Mouse (Mus musculus): ENCODE results near the gene Jade3. TPM values are rescaled to one million over a fixed set of nuclear protein-coding genes. Genes with fewer than 3 reads are reported as not detected.
A peak's percentile ranks its signal among the peaks of the same experiment; 100 is the strongest.

Jade3 gene
- polyA plus RNA-seq, 1 experiment = 0.26 TPM

- H3K9me3 ChIP-seq = no peaks in the 10 kb centered on the region
- TF ChIP-seq FLI1 (IDR thresholded peaks at IDR 0.05; ENCODE audit: low read length) = no peak
- no peak for TF ChIP-seq GATA1 (IDR thresholded peaks at IDR 0.05; ENCODE audit: borderline replicate concordance, low read length)
Observed at GRCm38 (mm10) chrX:20412221-20412620, 13.3 kb upstream of the Jade3 start.

GRCm38 (mm10) chrX:20414885-20415622, 10.4 kb upstream of the Jade3 start:
- H3K36me3 ChIP-seq (replicated peaks; ENCODE audit: low read length) = no peaks in the 10 kb centered on the region
- no peaks in the 10 kb centered on the region for H3K9me3 ChIP-seq
- peaks cover 13% of the 10 kb centered on the region for H3K4me1 ChIP-seq
- peaks cover 7% of the 10 kb centered on the region for H3K27me3 ChIP-seq (replicated peaks)
- H3K4me3 ChIP-seq (replicated peaks) = no peak overlapping the region
- TF ChIP-seq GATA1 (IDR thresholded peaks at IDR 0.05; ENCODE audit: borderline replicate concordance, low read length) (no peak), FLI1 (IDR thresholded peaks at IDR 0.05; ENCODE audit: low read length) (no peak)

More at GRCm38 (mm10) chrX:20412221-20412620, 13.3 kb upstream of the Jade3 start:
- Histone ChIP-seq H3K4me1 (peaks cover 6% of the 10 kb centered on the region; the same call in 1 of the 2 replicates), H3K4me3 (replicated peaks) (no peak overlapping the region), H3K36me3 (replicated peaks; ENCODE audit: low read length) (peaks cover 3% of the 10 kb centered on the region), H3K27me3 (replicated peaks) (peaks cover 7% of the 10 kb centered on the region)

GRCm38 (mm10) chrX:20418461-20418860, 7.0 kb upstream of the Jade3 start:
- Histone ChIP-seq H3K27me3 (replicated peaks) (peaks cover 7% of the 10 kb centered on the region), H3K9me3 (no peaks in the 10 kb centered on the region), H3K36me3 (replicated peaks; ENCODE audit: low read length) (no peaks in the 10 kb centered on the region), H3K4me3 (replicated peaks) (no peak overlapping the region), H3K4me1 (peaks cover 13% of the 10 kb centered on the region)
- TF ChIP-seq FLI1 (IDR thresholded peaks at IDR 0.05; ENCODE audit: low read length) (no peak), GATA1 (IDR thresholded peaks at IDR 0.05; ENCODE audit: borderline replicate concordance, low read length) (no peak)

GRCm38 (mm10) chrX:20419536-20419935, 6.0 kb upstream of the Jade3 start:
- H3K4me3 ChIP-seq (replicated peaks) = no peak overlapping the region
- peaks cover 13% of the 10 kb centered on the region for H3K4me1 ChIP-seq
- no peaks in the 10 kb centered on the region for H3K36me3 ChIP-seq (replicated peaks; ENCODE audit: low read length)
- no peak for TF ChIP-seq FLI1 (IDR thresholded peaks at IDR 0.05; ENCODE audit: low read length)
- TF ChIP-seq GATA1 (IDR thresholded peaks at IDR 0.05; ENCODE audit: borderline replicate concordance, low read length) = no peak
- H3K27me3 ChIP-seq (replicated peaks) = peaks cover 7% of the 10 kb centered on the region
- no peaks in the 10 kb centered on the region for H3K9me3 ChIP-seq

- H3K36me3 ChIP-seq (replicated peaks; ENCODE audit: low read length) = peaks cover 8% of the 10 kb centered on the region
- H3K27me3 ChIP-seq (replicated peaks) = no peaks in the 10 kb centered on the region
- peaks cover 4% of the 10 kb centered on the region; the same call in 1 of the 2 replicates for H3K4me1 ChIP-seq
- TF ChIP-seq FLI1 (IDR thresholded peaks at IDR 0.05; ENCODE audit: low read length) = no peak
- no peak for TF ChIP-seq GATA1 (IDR thresholded peaks at IDR 0.05; ENCODE audit: borderline replicate concordance, low read length)
- H3K9me3 ChIP-seq = peaks cover 3% of the 10 kb centered on the region; the same call in 1 of the 2 replicates
- peak overlapping the region; percentile 96 for H3K4me3 ChIP-seq (replicated peaks)
Observed at GRCm38 (mm10) chrX:20425839-20426449, 456 bp downstream of the Jade3 start.

- Histone ChIP-seq H3K9me3 (no peaks in the 10 kb centered on the region), H3K36me3 (replicated peaks; ENCODE audit: low read length) (peaks cover 7% of the 10 kb centered on the region), H3K4me3 (replicated peaks) (no peak overlapping the region), H3K4me1 (no peaks in the 10 kb centered on the region), H3K27me3 (replicated peaks) (no peaks in the 10 kb centered on the region)
- no peak for TF ChIP-seq FLI1 (IDR thresholded peaks at IDR 0.05; ENCODE audit: low read length)
- TF ChIP-seq GATA1 (IDR thresholded peaks at IDR 0.05; ENCODE audit: borderline replicate concordance, low read length) = no peak
Observed at GRCm38 (mm10) chrX:20483213-20483612, 57.7 kb downstream of the Jade3 start.

GRCm38 (mm10) chrX:20497682-20498081, 72.2 kb downstream of the Jade3 start:
- no peak overlapping the region for H3K4me3 ChIP-seq (replicated peaks)
- H3K27me3 ChIP-seq (replicated peaks) = no peaks in the 10 kb centered on the region
- no peaks in the 10 kb centered on the region for H3K4me1 ChIP-seq
- peaks cover 39% of the 10 kb centered on the region for H3K36me3 ChIP-seq (replicated peaks; ENCODE audit: low read length)
- H3K9me3 ChIP-seq = no peaks in the 10 kb centered on the region
- TF ChIP-seq FLI1 (IDR thresholded peaks at IDR 0.05; ENCODE audit: low read length) (no peak), GATA1 (IDR thresholded peaks at IDR 0.05; ENCODE audit: borderline replicate concordance, low read length) (no peak)

GRCm38 (mm10) chrX:20520290-20520939, 94.9 kb downstream of the Jade3 start:
- H3K4me1 ChIP-seq = 0 out of 2 replicates have a peak, but pooled peaks cover 3% of the 10 kb centered on the region
- TF ChIP-seq FLI1 (IDR thresholded peaks at IDR 0.05; ENCODE audit: low read length) (no peak), GATA1 (IDR thresholded peaks at IDR 0.05; ENCODE audit: borderline replicate concordance, low read length) (no peak)
- no peaks in the 10 kb centered on the region for H3K27me3 ChIP-seq (replicated peaks)
- H3K9me3 ChIP-seq = no peaks in the 10 kb centered on the region
- no peak overlapping the region for H3K4me3 ChIP-seq (replicated peaks)
- H3K36me3 ChIP-seq (replicated peaks; ENCODE audit: low read length) = peaks cover 20% of the 10 kb centered on the region

- Histone ChIP-seq H3K4me3 (replicated peaks) (no peak overlapping the region), H3K4me1 (0 out of 2 replicates have a peak, but pooled peaks cover 3% of the 10 kb centered on the region), H3K9me3 (no peaks in the 10 kb centered on the region), H3K27me3 (replicated peaks) (no peaks in the 10 kb centered on the region), H3K36me3 (replicated peaks; ENCODE audit: low read length) (peaks cover 15% of the 10 kb centered on the region)
- TF ChIP-seq FLI1 (IDR thresholded peaks at IDR 0.05; ENCODE audit: low read length) (no peak), GATA1 (IDR thresholded peaks at IDR 0.05; ENCODE audit: borderline replicate concordance, low read length) (no peak)
Observed at GRCm38 (mm10) chrX:20521578-20521977, 96.1 kb downstream of the Jade3 start.
